Mouse (Mus musculus): Measurements from ENCODE around the gene Cog3.
"Not testable (repeated sequence)": the region's sequence is repeated elsewhere in the genome, so short reads cannot be mapped to it uniquely, and the experiment has no call there.

The Cog3 gene

GRCm38 (mm10) chr14:75753991-75754817 is at the start of gene Cog3:
Gene Cog3 (minus strand): TSS chr14:75754517.
- DNase-seq (ENCODE audit: low read depth) = peak; percentile 93

GRCm38 (mm10) chr14:75797769-75798386 is 43.6 kb upstream of the Cog3 start:
- no peak for DNase-seq (ENCODE audit: low read depth)

GRCm38 (mm10) chr14:75795918-75796317 is 41.6 kb upstream of the Cog3 start:
- no peak for DNase-seq (ENCODE audit: low read depth)

- no peak for DNase-seq (ENCODE audit: low read depth)
Measured at GRCm38 (mm10) chr14:75794726-75795125, 40.4 kb upstream of the Cog3 start.

GRCm38 (mm10) chr14:75794324-75794723 is 40.0 kb upstream of the Cog3 start:
- no peak for DNase-seq (ENCODE audit: low read depth)

- DNase-seq (ENCODE audit: low read depth) = no peak
Measured at GRCm38 (mm10) chr14:75793110-75793509, 38.8 kb upstream of the Cog3 start.

GRCm38 (mm10) chr14:75791372-75791771 is 37.1 kb upstream of the Cog3 start:
- peak; percentile 69 for DNase-seq (ENCODE audit: low read depth)

GRCm38 (mm10) chr14:75790411-75790996 is 36.2 kb upstream of the Cog3 start:
- DNase-seq (ENCODE audit: low read depth) = peak; percentile 47

GRCm38 (mm10) chr14:75789291-75789690 is 35.0 kb upstream of the Cog3 start:
- DNase-seq (ENCODE audit: low read depth) = peak; percentile 89

- DNase-seq (ENCODE audit: low read depth) = no peak
Measured at GRCm38 (mm10) chr14:75787794-75788175, 33.5 kb upstream of the Cog3 start.

- peak; percentile 95 for DNase-seq (ENCODE audit: low read depth)
Measured at GRCm38 (mm10) chr14:75786868-75787793, 32.8 kb upstream of the Cog3 start, which contains the start of gene Slc25a30. Gene Slc25a30 (minus strand): TSS chr14:75787037.

- peak; percentile 75 for DNase-seq (ENCODE audit: low read depth)
Measured at GRCm38 (mm10) chr14:75786424-75786867, 32.1 kb upstream of the Cog3 start.

- DNase-seq (ENCODE audit: low read depth) = no peak
Measured at GRCm38 (mm10) chr14:75779913-75780312, 25.6 kb upstream of the Cog3 start.

GRCm38 (mm10) chr14:75776637-75777036 is 22.3 kb upstream of the Cog3 start:
- no peak for DNase-seq (ENCODE audit: low read depth)

- no peak for DNase-seq (ENCODE audit: low read depth)
Measured at GRCm38 (mm10) chr14:75773431-75773830, 19.1 kb upstream of the Cog3 start.

GRCm38 (mm10) chr14:75772407-75772806 is 18.1 kb upstream of the Cog3 start:
- not testable (repeated sequence) for DNase-seq (ENCODE audit: low read depth)

- DNase-seq (ENCODE audit: low read depth) = peak; percentile 42
Measured at GRCm38 (mm10) chr14:75771101-75771501, 16.8 kb upstream of the Cog3 start.

GRCm38 (mm10) chr14:75769334-75769733 is 15.0 kb upstream of the Cog3 start:
- no peak for DNase-seq (ENCODE audit: low read depth)

GRCm38 (mm10) chr14:75768275-75768608 is 13.9 kb upstream of the Cog3 start:
- DNase-seq (ENCODE audit: low read depth) = no peak

GRCm38 (mm10) chr14:75767492-75768274 is 13.4 kb upstream of the Cog3 start:
- DNase-seq (ENCODE audit: low read depth) = peak; percentile 72

All from 416B (cell line).